Mouse (Mus musculus): Measurements from ENCODE around the gene 1700066M21Rik.

1700066M21Rik gene

GRCm38 (mm10) chr1:57377376-57378341 lies at the start of gene 1700066M21Rik:
Gene 1700066M21Rik (plus strand): TSS chr1:57377620.
- in situ Hi-C loops (cut with MboI; ENCODE audit: low pct_unique_long_range_greater_than_20kb in 1 of 2, low sequenced_read_pairs in 2 of 2, unreplicated experiment in 1 of 2), result no loop called here

GRCm38 (mm10) chr1:57329285-57330093 lies 47.9 kb upstream of the 1700066M21Rik start:
- in situ Hi-C loops (cut with MboI; ENCODE audit: low pct_unique_long_range_greater_than_20kb in 1 of 2, low sequenced_read_pairs in 2 of 2, unreplicated experiment in 1 of 2), result loop anchor here in 1 of 2 experiments (5.0 kb wide), 1 partner anchor 47 kb away; no protein-coding TSS in a partner anchor

- in situ Hi-C loops (cut with MboI; ENCODE audit: low pct_unique_long_range_greater_than_20kb in 1 of 2, low sequenced_read_pairs in 2 of 2, unreplicated experiment in 1 of 2), result loop anchor here in 1 of 2 experiments (5.0 kb wide), 1 partner anchor 48 kb away; no protein-coding TSS in a partner anchor
Measured at GRCm38 (mm10) chr1:57330228-57330627, 47.2 kb upstream of the 1700066M21Rik start.

- in situ Hi-C loops (cut with MboI; ENCODE audit: low pct_unique_long_range_greater_than_20kb in 1 of 2, low sequenced_read_pairs in 2 of 2, unreplicated experiment in 1 of 2), result loop anchor here in 1 of 2 experiments (5.0 kb wide), 1 partner anchor 50 kb away; no protein-coding TSS in a partner anchor
Measured at GRCm38 (mm10) chr1:57332040-57332439, 45.4 kb upstream of the 1700066M21Rik start.

GRCm38 (mm10) chr1:57333550-57334213 lies 43.7 kb upstream of the 1700066M21Rik start:
- in situ Hi-C loops (cut with MboI; ENCODE audit: low pct_unique_long_range_greater_than_20kb in 1 of 2, low sequenced_read_pairs in 2 of 2, unreplicated experiment in 1 of 2), result loop anchor here in 1 of 2 experiments (5.0 kb wide), 1 partner anchor 51 kb away; no protein-coding TSS in a partner anchor

GRCm38 (mm10) chr1:57335200-57335599 lies 42.2 kb upstream of the 1700066M21Rik start:
- in situ Hi-C loops (cut with MboI; ENCODE audit: low pct_unique_long_range_greater_than_20kb in 1 of 2, low sequenced_read_pairs in 2 of 2, unreplicated experiment in 1 of 2), result no loop called here

- in situ Hi-C loops (cut with MboI; ENCODE audit: low pct_unique_long_range_greater_than_20kb in 1 of 2, low sequenced_read_pairs in 2 of 2, unreplicated experiment in 1 of 2), result no loop called here
Measured at GRCm38 (mm10) chr1:57339156-57339796, 38.1 kb upstream of the 1700066M21Rik start.

- in situ Hi-C loops (cut with MboI; ENCODE audit: low pct_unique_long_range_greater_than_20kb in 1 of 2, low sequenced_read_pairs in 2 of 2, unreplicated experiment in 1 of 2), result no loop called here
Measured at GRCm38 (mm10) chr1:57341197-57341596, 36.2 kb upstream of the 1700066M21Rik start.

- in situ Hi-C loops (cut with MboI; ENCODE audit: low pct_unique_long_range_greater_than_20kb in 1 of 2, low sequenced_read_pairs in 2 of 2, unreplicated experiment in 1 of 2), result no loop called here
Measured at GRCm38 (mm10) chr1:57347487-57347886, 29.9 kb upstream of the 1700066M21Rik start.

GRCm38 (mm10) chr1:57351941-57352340 lies 25.5 kb upstream of the 1700066M21Rik start:
- in situ Hi-C loops (cut with MboI; ENCODE audit: low pct_unique_long_range_greater_than_20kb in 1 of 2, low sequenced_read_pairs in 2 of 2, unreplicated experiment in 1 of 2), result no loop called here

GRCm38 (mm10) chr1:57358546-57358945 lies 18.9 kb upstream of the 1700066M21Rik start:
- in situ Hi-C loops (cut with MboI; ENCODE audit: low pct_unique_long_range_greater_than_20kb in 1 of 2, low sequenced_read_pairs in 2 of 2, unreplicated experiment in 1 of 2), result no loop called here

GRCm38 (mm10) chr1:57367446-57367845 lies 10.0 kb upstream of the 1700066M21Rik start:
- in situ Hi-C loops (cut with MboI; ENCODE audit: low pct_unique_long_range_greater_than_20kb in 1 of 2, low sequenced_read_pairs in 2 of 2, unreplicated experiment in 1 of 2), result no loop called here

- in situ Hi-C loops (cut with MboI; ENCODE audit: low pct_unique_long_range_greater_than_20kb in 1 of 2, low sequenced_read_pairs in 2 of 2, unreplicated experiment in 1 of 2), result no loop called here
Measured at GRCm38 (mm10) chr1:57369111-57369510, 8.3 kb upstream of the 1700066M21Rik start.

- in situ Hi-C loops (cut with MboI; ENCODE audit: low pct_unique_long_range_greater_than_20kb in 1 of 2, low sequenced_read_pairs in 2 of 2, unreplicated experiment in 1 of 2), result no loop called here
Measured at GRCm38 (mm10) chr1:57370451-57370850, 7.0 kb upstream of the 1700066M21Rik start.

- in situ Hi-C loops (cut with MboI; ENCODE audit: low pct_unique_long_range_greater_than_20kb in 1 of 2, low sequenced_read_pairs in 2 of 2, unreplicated experiment in 1 of 2), result no loop called here
Measured at GRCm38 (mm10) chr1:57375276-57375675, 2.1 kb upstream of the 1700066M21Rik start.

- in situ Hi-C loops (cut with MboI; ENCODE audit: low pct_unique_long_range_greater_than_20kb in 1 of 2, low sequenced_read_pairs in 2 of 2, unreplicated experiment in 1 of 2), result no loop called here
Measured at GRCm38 (mm10) chr1:57376806-57377205, 614 bp upstream of the 1700066M21Rik start.

GRCm38 (mm10) chr1:57386519-57386918 lies 9.1 kb downstream of the 1700066M21Rik start:
- in situ Hi-C loops (cut with MboI; ENCODE audit: low pct_unique_long_range_greater_than_20kb in 1 of 2, low sequenced_read_pairs in 2 of 2, unreplicated experiment in 1 of 2), result no loop called here

GRCm38 (mm10) chr1:57387876-57388275 lies 10.5 kb downstream of the 1700066M21Rik start:
- in situ Hi-C loops (cut with MboI; ENCODE audit: low pct_unique_long_range_greater_than_20kb in 1 of 2, low sequenced_read_pairs in 2 of 2, unreplicated experiment in 1 of 2), result no loop called here
